Mouse (Mus musculus): ENCODE measurements at regions not wholly inside any gene's neighbourhood (a gene's known extent, or its start where the extent isn't known, plus 50 kb on each side); places are given as distances from the start of the nearest gene placed in this dataset.

DNA sequence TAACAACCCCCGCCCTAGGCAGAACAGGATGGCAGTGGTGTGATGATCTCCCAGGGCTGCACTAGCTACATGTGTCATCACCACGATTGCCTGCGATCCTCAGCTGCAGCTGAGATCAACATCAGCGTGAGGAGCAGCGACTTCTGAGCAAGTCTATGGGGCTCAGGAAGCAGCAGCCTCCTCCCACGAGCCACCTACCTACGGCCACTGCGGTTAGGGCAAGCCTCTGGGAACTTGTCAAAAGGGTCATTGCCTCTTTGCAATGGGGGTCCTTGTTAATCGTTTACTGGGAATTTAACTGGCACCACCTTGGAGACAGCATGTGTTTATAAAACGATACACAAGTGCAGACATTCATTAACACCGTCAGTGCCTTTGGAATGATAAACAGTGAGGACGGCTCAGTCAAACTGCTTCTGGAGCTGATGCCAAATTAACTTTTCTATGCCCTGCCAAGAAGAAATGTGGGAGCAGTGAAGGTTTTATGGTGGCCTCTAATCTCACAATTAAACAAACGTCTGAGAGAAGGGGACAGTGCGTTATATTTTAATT, 118.8 kb upstream of the Cxcl12 start:
- TF ChIP-seq CTCF (IDR thresholded peaks at IDR 0.05; ENCODE audit: extremely low read depth, insufficient read depth, insufficient read length, insufficient replicate concordance), result no peak
- no peak for TF ChIP-seq POLR2A (IDR thresholded peaks at IDR 0.05; ENCODE audit: low read depth, low read length)
- Histone ChIP-seq H3K27me3 (ENCODE audit: control insufficient read depth, insufficient read depth, low read length) (no peaks in the 10 kb centered on the region), H3K4me1 (ENCODE audit: control insufficient read depth, insufficient read depth, insufficient read length) (no peaks in the 10 kb centered on the region), H3K36me3 (ENCODE audit: control insufficient read depth, insufficient read depth, low read length) (no peaks in the 10 kb centered on the region), H3K4me3 (ENCODE audit: extremely low read depth, insufficient read depth, insufficient read length) (no peak overlapping the region), H3K27ac (ENCODE audit: insufficient read depth, low read length) (no peak overlapping the region)
- DNase-seq (ENCODE audit: low read depth in 1 of 2, low spot score in 2 of 2), result no peak
- WGBS, result 60% methylated on average over 14 of the region's 14 CpGs

DNA sequence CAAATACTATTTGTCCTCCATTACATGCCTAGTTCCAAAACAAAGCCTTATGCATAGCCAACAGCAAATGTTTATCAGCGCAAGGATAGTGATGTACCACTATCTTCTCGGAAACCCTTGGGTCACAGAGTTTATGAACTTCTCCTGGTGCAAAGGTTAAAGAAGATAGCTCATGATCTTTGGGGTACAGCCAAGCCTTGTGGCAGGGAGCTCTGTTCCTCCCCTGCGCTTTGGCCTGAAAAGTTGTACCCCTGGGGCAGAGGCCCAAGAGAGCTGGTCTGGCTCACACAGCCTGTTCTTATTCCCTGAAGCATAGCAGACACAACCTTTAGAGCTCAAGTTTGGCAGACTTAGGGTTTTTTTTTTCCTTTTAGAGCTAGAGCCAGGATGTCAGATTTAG, 107.6 kb upstream of the Cxcl12 start:
- Histone ChIP-seq H3K4me3 (ENCODE audit: extremely low read depth, insufficient read depth, insufficient read length) (no peak overlapping the region), H3K4me1 (ENCODE audit: control insufficient read depth, insufficient read depth, insufficient read length) (no peaks in the 10 kb centered on the region), H3K27ac (ENCODE audit: insufficient read depth, low read length) (no peak overlapping the region), H3K27me3 (ENCODE audit: control insufficient read depth, insufficient read depth, low read length) (no peaks in the 10 kb centered on the region), H3K36me3 (ENCODE audit: control insufficient read depth, insufficient read depth, low read length) (no peaks in the 10 kb centered on the region)
- WGBS, result 87% methylated on average over 3 of the region's 3 CpGs
- DNase-seq (ENCODE audit: low read depth in 1 of 2, low spot score in 2 of 2), result no peak
- TF ChIP-seq CTCF (IDR thresholded peaks at IDR 0.05; ENCODE audit: extremely low read depth, insufficient read depth, insufficient read length, insufficient replicate concordance) (no peak), POLR2A (IDR thresholded peaks at IDR 0.05; ENCODE audit: low read depth, low read length) (no peak)

DNA sequence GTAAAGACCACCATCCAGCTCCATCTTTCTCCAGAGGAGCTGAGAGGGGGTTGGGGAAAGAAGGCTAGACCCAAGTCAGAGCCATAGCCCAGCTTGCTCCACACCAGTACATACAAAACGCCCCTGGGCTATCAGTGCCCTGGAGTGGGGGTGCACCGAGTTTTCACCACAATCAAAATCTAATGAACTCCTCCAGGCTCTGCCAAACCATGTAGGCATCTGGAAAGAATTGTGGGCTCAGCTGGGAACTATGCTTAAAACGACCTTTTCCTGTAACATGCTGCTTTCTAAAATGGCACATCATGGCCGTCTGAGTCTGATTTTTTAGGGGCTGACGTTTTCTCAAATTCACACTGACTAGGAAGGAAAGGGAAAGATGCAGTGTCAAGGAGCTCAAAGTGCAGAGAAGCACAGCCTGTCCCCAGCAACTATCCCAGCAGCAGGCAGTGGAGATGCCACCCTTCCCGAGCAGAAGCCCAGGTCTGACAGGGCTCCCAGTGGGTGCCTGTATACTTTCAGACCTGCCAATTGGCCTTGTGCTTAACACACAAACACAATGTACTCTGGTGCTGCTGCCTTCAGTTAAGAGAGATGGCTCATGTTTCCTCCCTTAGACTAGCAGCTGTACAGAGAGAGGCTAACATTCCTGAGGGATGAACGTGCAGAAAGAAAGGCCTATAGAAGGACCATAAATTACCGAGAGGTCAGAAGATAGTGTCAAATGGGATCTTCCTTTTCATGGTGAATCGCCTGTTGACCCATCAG, 100.6 kb upstream of the Cxcl12 start:
- Histone ChIP-seq H3K36me3 (ENCODE audit: control insufficient read depth, insufficient read depth, low read length) (no peaks in the 10 kb centered on the region), H3K4me3 (ENCODE audit: extremely low read depth, insufficient read depth, insufficient read length) (no peak overlapping the region), H3K27ac (ENCODE audit: insufficient read depth, low read length) (no peak overlapping the region), H3K27me3 (ENCODE audit: control insufficient read depth, insufficient read depth, low read length) (no peaks in the 10 kb centered on the region), H3K4me1 (ENCODE audit: control insufficient read depth, insufficient read depth, insufficient read length) (no peaks in the 10 kb centered on the region)
- WGBS, result 77% methylated on average over 9 of the region's 9 CpGs
- TF ChIP-seq CTCF (IDR thresholded peaks at IDR 0.05; ENCODE audit: extremely low read depth, insufficient read depth, insufficient read length, insufficient replicate concordance), result no peak
- no peak for TF ChIP-seq POLR2A (IDR thresholded peaks at IDR 0.05; ENCODE audit: low read depth, low read length)
- no peak for DNase-seq (ENCODE audit: low read depth in 1 of 2, low spot score in 2 of 2)

DNA sequence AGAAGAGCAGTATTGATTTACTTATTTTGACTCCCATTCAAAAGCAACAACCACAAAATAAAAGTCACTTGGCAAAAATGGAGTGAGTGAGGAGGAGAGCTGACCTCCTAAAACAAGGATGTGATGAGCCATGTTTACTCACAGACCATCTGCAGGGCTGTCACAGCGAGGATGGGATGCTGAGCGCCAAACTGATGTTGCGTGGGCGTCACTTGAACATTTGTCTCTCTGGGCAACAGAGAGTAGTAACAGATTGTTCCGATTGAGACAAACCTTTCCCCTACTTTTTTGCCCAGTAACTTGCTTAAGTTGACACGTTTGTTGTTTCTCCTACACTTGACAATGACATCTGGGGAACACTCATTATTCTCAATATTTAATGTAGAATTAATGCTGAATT, 97.0 kb upstream of the Cxcl12 start:
- TF ChIP-seq CTCF (IDR thresholded peaks at IDR 0.05; ENCODE audit: extremely low read depth, insufficient read depth, insufficient read length, insufficient replicate concordance) (no peak), POLR2A (IDR thresholded peaks at IDR 0.05; ENCODE audit: low read depth, low read length) (no peak)
- Histone ChIP-seq H3K4me3 (ENCODE audit: extremely low read depth, insufficient read depth, insufficient read length) (no peak overlapping the region), H3K27ac (ENCODE audit: insufficient read depth, low read length) (no peak overlapping the region), H3K27me3 (ENCODE audit: control insufficient read depth, insufficient read depth, low read length) (no peaks in the 10 kb centered on the region), H3K4me1 (ENCODE audit: control insufficient read depth, insufficient read depth, insufficient read length) (no peaks in the 10 kb centered on the region), H3K36me3 (ENCODE audit: control insufficient read depth, insufficient read depth, low read length) (no peaks in the 10 kb centered on the region)
- DNase-seq (ENCODE audit: low read depth in 1 of 2, low spot score in 2 of 2), result no peak
- WGBS, result 82% methylated on average over 6 of the region's 6 CpGs

DNA sequence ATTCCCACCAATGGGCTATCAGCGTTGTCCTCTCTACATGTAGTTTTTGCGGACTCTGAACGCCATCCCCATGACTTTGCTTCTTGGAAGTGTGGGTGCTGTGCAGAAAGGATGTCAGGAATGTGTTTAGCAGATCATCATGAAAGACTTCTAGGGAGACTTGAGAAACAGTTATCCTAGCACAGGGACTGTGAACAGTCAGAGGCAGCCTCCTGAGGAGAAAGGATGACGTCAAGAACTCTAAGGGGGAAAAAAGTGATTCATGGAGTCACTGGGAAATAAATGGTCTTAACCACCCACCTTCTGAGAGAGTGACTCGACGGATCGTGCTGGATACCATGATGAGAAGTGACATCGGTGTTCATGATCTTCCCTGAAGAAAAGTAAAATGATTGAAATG, 96.5 kb upstream of the Cxcl12 start:
- TF ChIP-seq POLR2A (IDR thresholded peaks at IDR 0.05; ENCODE audit: low read depth, low read length) (no peak), CTCF (IDR thresholded peaks at IDR 0.05; ENCODE audit: extremely low read depth, insufficient read depth, insufficient read length, insufficient replicate concordance) (no peak)
- 82% methylated on average over 8 of the region's 8 CpGs for WGBS
- H3K4me3 ChIP-seq (ENCODE audit: extremely low read depth, insufficient read depth, insufficient read length), result no peak overlapping the region
- no peaks in the 10 kb centered on the region for H3K27me3 ChIP-seq (ENCODE audit: control insufficient read depth, insufficient read depth, low read length)
- H3K27ac ChIP-seq (ENCODE audit: insufficient read depth, low read length), result no peak overlapping the region
- DNase-seq (ENCODE audit: low read depth in 1 of 2, low spot score in 2 of 2), result no peak
- H3K36me3 ChIP-seq (ENCODE audit: control insufficient read depth, insufficient read depth, low read length), result no peaks in the 10 kb centered on the region
- H3K4me1 ChIP-seq (ENCODE audit: control insufficient read depth, insufficient read depth, insufficient read length), result no peaks in the 10 kb centered on the region

DNA sequence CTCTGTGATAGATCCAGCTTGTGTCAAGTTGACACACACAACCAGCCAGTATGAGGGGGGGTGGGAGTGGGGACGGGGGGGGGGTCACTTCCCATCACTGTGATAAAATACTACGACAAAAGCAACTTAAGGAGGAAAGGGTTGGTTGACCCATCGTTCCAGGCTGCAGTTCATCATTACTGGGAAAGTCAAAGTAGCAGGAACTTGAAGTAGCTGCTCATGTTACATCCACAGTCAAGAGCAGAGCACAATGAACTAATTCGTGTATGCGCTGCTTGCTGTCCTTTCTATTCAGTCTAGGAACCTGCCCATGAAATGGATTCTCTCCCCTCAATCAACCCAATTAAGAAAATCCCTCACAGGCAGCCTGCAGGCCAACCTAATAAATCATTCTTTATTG, 88.8 kb upstream of the Cxcl12 start:
- TF ChIP-seq POLR2A (IDR thresholded peaks at IDR 0.05; ENCODE audit: low read depth, low read length) (no peak), CTCF (IDR thresholded peaks at IDR 0.05; ENCODE audit: extremely low read depth, insufficient read depth, insufficient read length, insufficient replicate concordance) (no peak)
- no peaks in the 10 kb centered on the region for H3K4me1 ChIP-seq (ENCODE audit: control insufficient read depth, insufficient read depth, insufficient read length)
- no peaks in the 10 kb centered on the region for H3K27me3 ChIP-seq (ENCODE audit: control insufficient read depth, insufficient read depth, low read length)
- no peaks in the 10 kb centered on the region for H3K36me3 ChIP-seq (ENCODE audit: control insufficient read depth, insufficient read depth, low read length)
- H3K27ac ChIP-seq (ENCODE audit: insufficient read depth, low read length), result no peak overlapping the region
- 70% methylated on average over 5 of the region's 5 CpGs for WGBS
- no peak overlapping the region for H3K4me3 ChIP-seq (ENCODE audit: extremely low read depth, insufficient read depth, insufficient read length)
- DNase-seq (ENCODE audit: low read depth in 1 of 2, low spot score in 2 of 2), result no peak

DNA sequence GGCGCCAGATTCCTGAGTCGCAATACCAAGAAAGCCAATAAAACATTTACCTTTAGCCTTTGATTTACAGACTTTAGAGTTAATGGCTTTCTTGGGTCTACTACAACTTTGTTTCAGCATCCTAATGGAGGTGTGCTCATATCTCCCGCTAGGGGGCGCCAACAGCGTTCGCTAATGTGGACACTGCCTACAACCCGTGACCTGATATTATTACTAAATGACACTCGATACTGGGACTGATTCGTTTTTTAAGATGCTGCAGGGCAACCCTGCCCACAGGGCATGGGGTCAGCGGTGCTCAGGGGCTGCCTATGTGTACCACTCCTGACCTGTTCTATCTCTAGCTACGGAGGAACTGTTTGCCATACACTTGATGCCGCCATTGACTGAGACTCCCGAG, 87.4 kb upstream of the Cxcl12 start:
- 53% methylated on average over 13 of the region's 13 CpGs for WGBS

More for the DNA sequence above, 87.4 kb upstream of the Cxcl12 start:
- no peak overlapping the region for H3K27ac ChIP-seq (ENCODE audit: insufficient read depth, low read length)
- no peak overlapping the region for H3K4me3 ChIP-seq (ENCODE audit: extremely low read depth, insufficient read depth, insufficient read length)
- no peaks in the 10 kb centered on the region for H3K4me1 ChIP-seq (ENCODE audit: control insufficient read depth, insufficient read depth, insufficient read length)
- no peak for DNase-seq (ENCODE audit: low read depth in 1 of 2, low spot score in 2 of 2)
- H3K27me3 ChIP-seq (ENCODE audit: control insufficient read depth, insufficient read depth, low read length), result no peaks in the 10 kb centered on the region
- TF ChIP-seq POLR2A (IDR thresholded peaks at IDR 0.05; ENCODE audit: low read depth, low read length) (no peak), CTCF (IDR thresholded peaks at IDR 0.05; ENCODE audit: extremely low read depth, insufficient read depth, insufficient read length, insufficient replicate concordance) (no peak)
- H3K36me3 ChIP-seq (ENCODE audit: control insufficient read depth, insufficient read depth, low read length), result no peaks in the 10 kb centered on the region

Measured in spleen, adult 2 months (tissue).